Mouse (Mus musculus) right cerebral cortex, adult 2 months (tissue): ENCODE data around the gene Tenm2.

ENCODE experiments used
- DNase-seq, 2 experiments: peaks; one replicate each; pipeline ENCODE4 v3.0.0; 2021 to 2022; ENCODE audit warnings: low spot score in 2 of 2

Gene Tenm2

GRCm38 (mm10) chr11:36054323-36054722, 1181.4 kb downstream of the Tenm2 start:
- DNase-seq = no peak

DNA sequence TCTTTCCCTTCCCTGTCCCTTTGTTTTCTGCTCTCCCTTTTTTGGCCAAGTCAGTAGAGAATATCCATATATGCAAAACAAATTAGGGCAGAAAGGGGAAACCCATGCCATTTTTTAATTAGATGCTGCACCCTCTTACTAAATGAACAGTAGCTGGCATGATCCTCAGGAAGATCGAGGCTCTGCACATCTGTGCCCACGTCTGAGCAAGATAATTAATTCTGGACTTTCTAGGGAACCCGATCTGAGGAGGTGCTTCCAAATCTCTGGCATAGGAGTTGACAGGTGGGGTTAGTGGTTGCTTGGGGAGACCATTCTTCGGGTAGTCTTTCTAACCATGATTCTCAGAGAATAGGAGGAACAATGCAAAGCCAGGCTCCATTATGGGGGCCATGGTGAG, 1182.3 kb downstream of the Tenm2 start:
- DNase-seq = no peak

DNA sequence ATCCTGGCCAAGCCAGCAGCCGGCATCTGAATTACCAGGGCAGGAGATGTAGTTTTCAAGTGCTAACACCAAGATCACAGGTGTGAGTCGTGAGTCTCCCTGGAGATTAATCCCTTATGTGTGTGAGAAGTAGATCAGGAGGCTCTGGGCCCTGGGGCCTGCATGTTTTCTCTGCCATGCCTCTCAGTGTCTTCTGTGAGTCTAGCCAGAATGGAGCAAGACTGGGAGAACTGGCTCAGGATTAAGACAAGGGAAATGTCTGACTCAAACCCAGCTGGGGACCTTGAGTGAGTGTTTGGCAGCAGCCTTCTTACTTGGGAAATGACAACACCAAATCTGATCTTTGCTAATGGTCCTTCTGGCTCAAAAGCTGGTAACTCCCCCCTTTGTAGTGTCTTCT, 1183.2 kb downstream of the Tenm2 start:
- DNase-seq = no peak

DNA sequence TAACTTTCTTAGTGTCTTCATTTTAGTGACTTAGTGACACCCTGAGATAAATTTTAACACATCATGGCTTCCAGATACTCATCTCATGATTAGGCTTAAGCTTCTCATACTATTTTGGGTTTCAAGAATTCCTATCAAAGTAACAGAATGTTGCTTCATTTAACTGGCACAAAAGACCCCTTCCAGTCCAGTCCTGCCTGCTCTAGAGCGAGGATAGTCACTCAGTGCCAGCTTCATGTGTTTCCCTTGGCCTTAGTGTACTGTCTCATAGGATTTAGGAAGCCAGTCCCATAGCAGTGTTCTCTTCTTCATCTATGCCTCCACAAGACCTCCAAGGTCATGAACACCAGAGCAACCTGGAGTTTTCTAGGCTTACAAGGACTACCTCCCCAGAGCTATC, 1183.7 kb downstream of the Tenm2 start:
- no peak for DNase-seq

DNA sequence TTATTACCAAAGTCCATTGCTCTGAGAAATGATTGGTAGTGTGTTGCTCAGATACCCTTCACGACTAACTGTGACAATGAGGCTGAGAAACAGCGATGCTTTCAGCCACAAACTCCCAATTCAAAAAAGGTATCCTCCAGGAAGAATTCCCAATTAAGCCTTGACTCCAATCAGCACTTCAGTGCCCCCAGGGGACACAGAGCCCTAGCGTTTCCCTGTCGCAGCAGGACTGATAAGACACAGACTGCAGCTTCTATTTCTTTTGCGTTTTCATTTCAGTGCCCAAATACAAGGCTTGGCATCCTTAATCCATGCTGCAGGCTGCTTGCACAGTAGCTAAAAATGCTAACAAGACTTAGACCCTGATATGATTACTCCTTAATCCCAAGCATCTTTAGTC, 1186.2 kb downstream of the Tenm2 start:
- DNase-seq = no peak

GRCm38 (mm10) chr11:36045681-36046276, 1190.0 kb downstream of the Tenm2 start:
- peak; percentile 84 to 89 for DNase-seq

- no peak for DNase-seq
Observed at GRCm38 (mm10) chr11:36041411-36041810, 1194.4 kb downstream of the Tenm2 start.

DNA sequence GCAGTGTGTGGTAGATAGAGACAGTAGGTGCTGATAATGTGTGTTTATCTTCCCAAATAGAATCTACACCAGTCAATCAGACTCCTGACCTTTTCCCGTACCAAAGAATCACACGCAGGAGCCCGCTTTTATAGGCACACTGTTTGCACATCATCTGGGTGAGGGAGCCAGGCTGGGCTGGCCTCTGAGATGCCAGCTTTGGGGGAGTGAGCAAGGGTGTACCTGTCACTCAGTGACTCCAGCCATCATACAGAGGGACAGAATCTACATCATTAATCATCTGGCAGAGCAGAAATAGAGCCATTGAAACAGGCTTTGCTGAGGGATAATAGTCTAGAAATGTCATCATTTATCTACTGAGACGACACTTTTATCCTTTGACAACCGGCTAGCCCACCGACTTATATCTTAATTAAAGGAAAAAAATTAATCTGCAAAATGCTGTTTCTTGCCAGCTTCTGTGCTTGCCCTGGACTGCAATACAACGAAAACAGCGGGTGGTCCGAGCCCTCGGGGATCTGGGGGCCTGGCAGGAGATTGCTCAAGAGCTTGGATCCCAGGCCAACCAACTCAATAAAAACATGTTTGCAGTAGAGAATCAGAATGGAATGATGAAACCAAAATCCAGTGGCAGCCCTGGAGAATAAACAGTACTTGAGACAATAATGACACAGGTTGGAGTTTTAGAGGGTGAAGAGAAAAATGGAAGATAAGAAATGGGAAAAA, 1195.1 kb downstream of the Tenm2 start:
- no peak for DNase-seq

DNA sequence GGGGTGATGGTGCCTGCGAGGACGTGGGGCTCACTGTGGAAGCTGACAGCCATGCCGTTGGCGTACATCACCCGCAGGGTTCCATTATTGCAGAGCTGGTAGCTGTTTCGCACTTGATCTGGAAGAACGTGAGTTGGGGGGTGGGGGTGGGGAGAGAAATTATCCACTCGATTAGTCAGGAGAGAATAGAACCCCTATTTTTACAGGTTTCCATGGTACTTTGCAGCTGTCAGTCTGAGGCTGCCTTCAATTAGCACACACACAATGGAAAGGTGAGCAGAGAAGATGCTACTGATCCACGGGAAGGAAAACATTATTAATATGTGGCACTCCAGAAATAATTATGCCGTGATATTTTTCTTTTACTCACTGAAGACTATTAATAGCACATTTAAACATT, 1195.9 kb downstream of the Tenm2 start:
- DNase-seq = no peak

DNA sequence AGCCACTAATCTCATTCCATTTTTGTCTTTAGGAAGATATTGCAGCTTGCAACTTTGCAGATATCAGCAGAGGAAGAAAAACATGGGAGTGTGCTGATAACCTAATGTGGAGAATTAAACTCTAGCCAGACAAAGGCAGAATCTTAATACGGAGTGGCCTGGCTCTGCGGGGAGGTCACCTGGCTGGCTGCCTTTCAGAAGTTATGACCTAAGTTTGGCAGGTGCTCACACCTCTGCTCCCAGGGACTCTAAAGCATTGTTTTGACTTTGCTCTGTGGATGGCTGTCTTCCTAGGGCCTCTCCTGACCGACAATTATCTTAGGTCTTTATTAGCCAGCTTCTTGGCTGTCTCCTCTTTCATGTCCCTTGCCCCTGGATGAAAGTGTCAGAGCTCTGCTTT, 1197.4 kb downstream of the Tenm2 start:
- DNase-seq = no peak

- DNase-seq = no peak
Observed at GRCm38 (mm10) chr11:36037311-36037710, 1198.5 kb downstream of the Tenm2 start.

DNA sequence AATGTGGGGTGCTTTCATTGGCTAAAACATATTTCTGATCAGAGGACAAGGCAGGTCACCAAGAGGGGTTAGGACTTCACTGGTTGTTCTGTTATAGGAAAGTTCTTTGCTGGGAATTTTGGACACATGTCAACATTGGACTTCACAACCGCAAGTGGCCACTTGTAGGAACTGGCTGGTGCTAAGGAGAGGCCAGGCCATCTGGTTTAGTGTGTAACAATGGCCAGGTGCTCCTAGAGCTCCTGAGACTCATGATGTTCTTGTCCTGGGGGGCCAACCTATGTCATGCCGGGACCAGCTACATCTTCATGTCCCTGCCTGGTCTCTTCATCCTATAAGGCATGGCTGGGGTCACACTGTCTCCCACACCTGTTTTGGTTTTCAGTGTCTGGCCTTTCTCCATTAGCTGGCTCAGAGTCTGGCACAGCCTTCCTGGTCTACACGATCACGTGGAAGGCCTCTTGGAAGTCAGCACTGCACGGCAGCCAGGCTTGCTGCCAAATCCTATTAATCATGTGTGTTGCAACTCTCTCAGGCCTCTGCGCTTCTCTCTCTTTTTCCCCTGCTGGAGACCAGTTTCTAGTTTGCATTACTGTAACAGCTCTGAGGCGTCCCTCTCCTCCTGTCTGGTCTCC, 1199.6 kb downstream of the Tenm2 start:
- peak; percentile 67 to 71 for DNase-seq

GRCm38 (mm10) chr11:36031751-36032150, 1204.0 kb downstream of the Tenm2 start:
- no peak for DNase-seq

GRCm38 (mm10) chr11:36020009-36020408, 1215.8 kb downstream of the Tenm2 start:
- DNase-seq = no peak

GRCm38 (mm10) chr11:36013179-36013578, 1222.6 kb downstream of the Tenm2 start:
- DNase-seq = no peak

DNA sequence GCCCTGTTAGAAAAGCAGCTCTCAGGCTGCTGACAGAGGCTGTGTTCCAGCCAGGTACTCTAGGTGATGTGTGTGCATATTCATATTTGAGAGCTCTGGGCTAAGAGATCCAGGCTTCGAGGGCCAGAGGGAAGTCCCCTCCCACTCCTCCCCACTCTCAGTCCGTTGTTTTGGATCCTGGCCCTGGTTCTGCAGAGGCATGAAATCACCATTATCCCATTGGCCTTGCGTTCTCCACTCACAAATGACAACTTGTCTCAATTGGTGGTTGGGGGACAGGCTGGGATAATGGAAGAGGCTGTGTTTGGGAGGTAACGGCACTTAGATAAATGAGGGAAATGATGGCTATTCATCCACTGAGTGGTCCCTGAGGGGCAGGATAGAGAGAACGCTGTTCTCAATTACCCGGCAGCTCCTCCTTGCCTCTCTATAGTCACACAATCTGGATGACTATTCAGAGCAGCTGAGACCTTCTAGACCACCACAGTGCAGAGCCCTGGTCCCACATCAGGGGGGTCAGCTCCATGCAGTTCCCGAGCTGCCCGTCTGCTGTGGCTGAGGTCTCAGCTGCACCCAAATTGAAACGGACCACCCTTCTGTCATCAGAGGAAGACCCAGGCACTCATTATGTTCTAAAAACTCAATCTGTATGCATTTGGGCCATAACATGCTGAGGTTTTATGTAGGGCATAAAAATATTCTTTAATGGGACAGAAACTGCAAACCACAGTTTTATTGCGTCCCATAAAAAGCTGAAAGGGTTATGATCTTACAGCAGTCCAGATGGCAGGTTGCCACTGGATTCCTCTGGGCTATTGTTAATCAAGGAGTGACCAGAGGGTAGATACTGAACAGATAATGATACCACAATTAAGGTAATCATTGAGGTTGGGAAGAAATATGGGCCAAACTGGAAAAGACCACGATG, 1226.2 kb downstream of the Tenm2 start:
- DNase-seq = no peak

GRCm38 (mm10) chr11:36002900-36003299, 1232.9 kb downstream of the Tenm2 start:
- no peak for DNase-seq

- DNase-seq = peak; percentile 96 to 98
Observed at GRCm38 (mm10) chr11:36001282-36001970, 1234.3 kb downstream of the Tenm2 start.

GRCm38 (mm10) chr11:36000585-36001281, 1235.0 kb downstream of the Tenm2 start:
- DNase-seq = no peak

- no peak for DNase-seq
Observed at GRCm38 (mm10) chr11:36000038-36000437, 1235.7 kb downstream of the Tenm2 start.

DNA sequence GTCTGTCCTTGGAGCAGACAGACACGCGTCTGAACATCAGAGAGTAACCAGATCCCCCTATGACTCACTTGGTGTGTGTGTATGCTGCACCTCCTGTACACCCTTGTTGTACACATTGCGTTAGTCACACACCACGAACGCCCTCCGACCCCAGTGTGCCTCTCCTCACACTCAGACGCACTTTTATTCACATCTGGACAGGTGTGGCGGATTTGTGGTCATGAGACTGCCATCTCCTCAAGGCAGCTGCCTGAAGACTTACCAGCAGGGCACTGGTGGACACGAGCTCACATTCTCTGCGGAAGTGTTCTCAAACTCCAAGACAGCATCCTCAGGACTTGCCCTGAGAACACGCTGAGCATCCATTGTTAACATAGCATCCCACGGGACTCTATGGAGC, 1237.7 kb downstream of the Tenm2 start:
- DNase-seq = no peak
